Mouse (Mus musculus) ES-Bruce4 (cell line): ENCODE results near the gene Bbs12. TPM values are rescaled to one million over a fixed set of nuclear protein-coding genes. Genes with fewer than 3 reads are reported as not detected.

Experiments
- H3K27ac ChIP-seq: 2 replicates; pipeline ENCODE4 v1.5.1; 2012; ENCODE audit warnings: low read length, inconsistent platforms; ENCODE audit not compliant: insufficient read depth
- H3K27me3 ChIP-seq: 2 replicates; pipeline ENCODE4 v1.6.1; 2012; ENCODE audit warnings: mild to moderate bottlenecking, low read length, inconsistent platforms; ENCODE audit not compliant: control insufficient read depth, poor library complexity, insufficient read depth, severe bottlenecking
- H3K36me3 ChIP-seq: 2 replicates; pipeline ENCODE4 v1.6.1; 2012; ENCODE audit warnings: inconsistent platforms, mild to moderate bottlenecking, low read length, moderate library complexity; ENCODE audit not compliant: control insufficient read depth, poor library complexity, insufficient read depth, severe bottlenecking
- H3K4me1 ChIP-seq: one replicate; pipeline ENCODE4 v1.8.1; 2011; ENCODE audit warnings: low read length; ENCODE audit not compliant: control insufficient read depth, insufficient read depth
- H3K4me3 ChIP-seq: 2 replicates; pipeline ENCODE4 v1.5.1; 2011; ENCODE audit warnings: low read depth, mild to moderate bottlenecking, low read length
- H3K9ac ChIP-seq: 2 replicates; pipeline ENCODE4 v1.6.1; 2012; ENCODE audit warnings: low read depth, mild to moderate bottlenecking, inconsistent platforms; ENCODE audit not compliant: poor library complexity, severe bottlenecking
- H3K9me3 ChIP-seq: replicated peaks from 2 replicates; pipeline ENCODE4 v1.6.1; 2012; ENCODE audit warnings: mild to moderate bottlenecking, low read length, inconsistent platforms; ENCODE audit not compliant: control insufficient read depth, poor library complexity, insufficient read depth, severe bottlenecking
- CTCF ChIP-seq: IDR thresholded peaks from one replicate; pipeline ENCODE4 v1.8.1; 2011; ENCODE audit warnings: low read depth, low read length
- EP300 ChIP-seq: IDR thresholded peaks from 2 replicates; pipeline ENCODE4 v1.6.1; 2011; ENCODE audit warnings: low read depth, low read length; ENCODE audit not compliant: insufficient read depth
- POLR2A ChIP-seq: IDR thresholded peaks from one replicate; pipeline ENCODE4 v1.8.1; 2011; ENCODE audit warnings: low read length; ENCODE audit not compliant: insufficient read depth
- polyA plus RNA-seq: library from polyadenylated mRNA; stranded (reverse); fragments of >200 nt; gene quantifications from 2 replicates; pipeline ENCODE4 v1.2.4, GENCODE M21; 2011; ENCODE audit warnings: low read depth; ENCODE audit not compliant: missing spikeins, insufficient read depth, insufficient read length

The Bbs12 gene
- polyA plus RNA-seq, 1 experiment, result 4.4 TPM

- TF ChIP-seq CTCF, result no peak
- TF ChIP-seq EP300, result no peak
- no peak for TF ChIP-seq POLR2A
- Histone ChIP-seq H3K9me3 (no peaks in the 10 kb centered on the region), H3K4me1 (no peaks in the 10 kb centered on the region), H3K27ac (no peak overlapping the region), H3K27me3 (no peaks in the 10 kb centered on the region), H3K4me3 (no peak overlapping the region), H3K9ac (no peak overlapping the region), H3K36me3 (no peaks in the 10 kb centered on the region)
Measured at GRCm38 (mm10) chr3:37291929-37292328, 20.4 kb upstream of the Bbs12 start.

- Histone ChIP-seq H3K36me3 (no peaks in the 10 kb centered on the region), H3K27me3 (no peaks in the 10 kb centered on the region), H3K4me1 (no peaks in the 10 kb centered on the region), H3K27ac (no peak overlapping the region), H3K9ac (no peak overlapping the region), H3K9me3 (no peaks in the 10 kb centered on the region), H3K4me3 (no peak overlapping the region)
- TF ChIP-seq CTCF (no peak), POLR2A (no peak), EP300 (no peak)
Measured at GRCm38 (mm10) chr3:37292654-37293053, 19.7 kb upstream of the Bbs12 start.

DNA sequence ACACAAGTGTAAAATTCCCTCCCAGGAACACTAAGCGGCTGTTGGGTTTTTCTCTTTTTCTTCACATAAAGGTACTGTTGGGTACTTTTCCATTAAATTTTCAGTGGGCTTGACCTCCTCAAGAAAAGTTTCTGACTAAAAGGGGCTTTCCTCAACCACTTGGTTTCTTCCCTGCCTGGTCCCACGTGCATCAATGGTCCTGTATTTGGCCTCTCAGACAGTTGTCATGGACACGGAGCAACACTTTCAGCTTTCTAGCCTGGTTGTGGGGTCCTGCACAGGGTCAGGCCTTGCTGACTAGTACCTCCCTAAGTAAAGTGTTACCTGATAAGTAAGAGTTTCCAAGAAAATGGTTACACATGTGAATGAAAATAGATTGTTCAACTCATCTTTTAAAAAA, 12.9 kb upstream of the Bbs12 start:
- Histone ChIP-seq H3K9ac (no peak overlapping the region), H3K27ac (no peak overlapping the region), H3K27me3 (no peaks in the 10 kb centered on the region), H3K4me3 (no peak overlapping the region), H3K36me3 (no peaks in the 10 kb centered on the region), H3K9me3 (no peaks in the 10 kb centered on the region), H3K4me1 (no peaks in the 10 kb centered on the region)
- TF ChIP-seq POLR2A (no peak), EP300 (no peak), CTCF (no peak)

DNA sequence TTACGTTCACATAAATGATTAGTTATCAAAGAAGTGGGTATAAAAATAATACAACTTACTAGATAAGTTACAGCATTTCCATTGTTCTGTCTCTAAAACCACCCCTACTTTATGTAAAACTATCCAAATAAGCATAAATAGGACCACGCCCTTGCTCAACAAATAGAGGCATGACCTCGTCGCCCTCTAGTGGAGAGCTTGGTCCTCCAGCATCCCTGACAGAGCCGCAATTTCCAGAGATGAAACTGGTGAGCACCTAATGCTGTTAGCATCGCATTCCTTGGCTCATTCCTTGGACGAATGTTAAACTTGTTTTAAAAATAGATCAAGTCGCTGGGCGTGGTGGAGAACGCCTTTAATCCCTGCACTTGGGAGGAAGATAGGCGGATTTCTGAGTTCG, 9.7 kb upstream of the Bbs12 start:
- Histone ChIP-seq H3K4me1 (no peaks in the 10 kb centered on the region), H3K9ac (no peak overlapping the region), H3K9me3 (no peaks in the 10 kb centered on the region), H3K4me3 (no peak overlapping the region), H3K36me3 (no peaks in the 10 kb centered on the region), H3K27me3 (no peaks in the 10 kb centered on the region), H3K27ac (no peak overlapping the region)
- peak; percentile 80 for TF ChIP-seq CTCF
- TF ChIP-seq POLR2A, result no peak
- 0 out of 2 replicates have a peak, but pooled peaks have one; percentile 23 for TF ChIP-seq EP300

DNA sequence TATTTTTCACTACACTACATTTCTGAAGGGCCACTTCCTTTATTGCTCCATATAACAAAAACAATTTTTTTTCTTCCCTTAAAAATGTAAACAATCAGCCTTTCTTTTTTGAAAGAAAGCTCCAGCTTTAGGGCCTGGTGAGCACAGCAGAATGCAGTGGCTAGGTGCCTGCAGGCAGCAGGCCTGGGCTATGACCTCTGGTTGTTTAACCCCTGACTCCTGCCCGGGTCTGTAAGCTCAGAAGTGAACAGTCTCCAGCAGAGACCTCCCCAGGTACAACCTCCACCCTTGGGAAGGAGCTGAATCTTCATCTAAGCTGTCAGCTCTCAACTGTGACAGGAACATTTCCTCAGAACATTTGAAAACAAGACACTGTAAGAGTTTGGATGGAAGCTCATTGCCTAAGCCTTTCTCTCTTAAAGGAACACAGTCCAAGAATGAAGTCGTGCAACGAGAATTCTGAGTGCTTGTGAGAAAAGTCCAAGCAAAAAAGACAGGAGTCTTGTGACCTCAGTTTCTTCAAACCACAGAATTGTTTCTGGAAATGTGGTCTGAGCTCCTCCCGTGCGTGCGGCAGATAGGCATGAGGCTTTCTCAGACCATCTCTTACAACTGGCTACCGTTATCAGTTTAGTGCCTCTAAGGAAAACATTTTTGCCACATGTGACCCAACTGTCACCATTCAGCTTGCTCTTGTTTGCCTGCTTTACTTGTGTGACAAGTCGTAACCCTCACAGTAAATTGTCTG, 8.8 kb upstream of the Bbs12 start:
- no peaks in the 10 kb centered on the region for H3K9me3 ChIP-seq
- H3K27me3 ChIP-seq, result no peaks in the 10 kb centered on the region
- no peaks in the 10 kb centered on the region for H3K4me1 ChIP-seq
- no peak overlapping the region for H3K4me3 ChIP-seq
- TF ChIP-seq EP300, result no peak
- TF ChIP-seq CTCF, result no peak
- TF ChIP-seq POLR2A, result no peak
- H3K9ac ChIP-seq, result no peak overlapping the region
- H3K27ac ChIP-seq, result no peak overlapping the region
- no peaks in the 10 kb centered on the region for H3K36me3 ChIP-seq

DNA sequence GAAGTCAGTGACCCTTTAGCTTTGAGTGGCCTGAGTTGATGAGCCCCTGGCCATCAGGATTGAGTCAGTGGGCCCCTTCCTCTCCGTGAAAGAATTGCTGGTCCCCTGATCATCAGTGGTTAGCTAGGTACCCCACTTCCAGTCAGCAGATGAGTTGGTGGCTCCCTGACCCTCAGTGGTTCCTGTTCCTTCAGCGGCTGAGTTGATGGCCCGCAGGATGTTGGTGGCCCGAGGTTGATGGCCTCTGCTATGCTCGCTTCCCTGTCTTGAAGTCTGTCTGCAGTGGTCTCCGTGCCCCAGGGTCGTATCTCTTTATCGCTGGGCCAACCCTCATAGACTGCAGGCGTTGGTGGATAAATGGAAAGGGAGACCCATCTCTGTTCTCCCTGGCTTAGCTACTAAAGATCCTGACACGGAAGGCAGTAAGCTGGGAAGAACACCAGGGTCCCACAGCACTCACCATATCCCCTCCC, 421 bp upstream of the Bbs12 start:
- peak overlapping the region; percentile 73 for H3K9ac ChIP-seq
- peak overlapping the region; percentile 72 for H3K4me3 ChIP-seq
- H3K27ac ChIP-seq, result no peak overlapping the region
- H3K4me1 ChIP-seq, result peaks cover 5% of the 10 kb centered on the region
- no peaks in the 10 kb centered on the region for H3K36me3 ChIP-seq
- H3K9me3 ChIP-seq, result no peaks in the 10 kb centered on the region
- no peaks in the 10 kb centered on the region for H3K27me3 ChIP-seq
- TF ChIP-seq POLR2A, result no peak
- TF ChIP-seq CTCF, result no peak
